Mouse (Mus musculus): ENCODE results near the gene Mlf2.

DNA sequence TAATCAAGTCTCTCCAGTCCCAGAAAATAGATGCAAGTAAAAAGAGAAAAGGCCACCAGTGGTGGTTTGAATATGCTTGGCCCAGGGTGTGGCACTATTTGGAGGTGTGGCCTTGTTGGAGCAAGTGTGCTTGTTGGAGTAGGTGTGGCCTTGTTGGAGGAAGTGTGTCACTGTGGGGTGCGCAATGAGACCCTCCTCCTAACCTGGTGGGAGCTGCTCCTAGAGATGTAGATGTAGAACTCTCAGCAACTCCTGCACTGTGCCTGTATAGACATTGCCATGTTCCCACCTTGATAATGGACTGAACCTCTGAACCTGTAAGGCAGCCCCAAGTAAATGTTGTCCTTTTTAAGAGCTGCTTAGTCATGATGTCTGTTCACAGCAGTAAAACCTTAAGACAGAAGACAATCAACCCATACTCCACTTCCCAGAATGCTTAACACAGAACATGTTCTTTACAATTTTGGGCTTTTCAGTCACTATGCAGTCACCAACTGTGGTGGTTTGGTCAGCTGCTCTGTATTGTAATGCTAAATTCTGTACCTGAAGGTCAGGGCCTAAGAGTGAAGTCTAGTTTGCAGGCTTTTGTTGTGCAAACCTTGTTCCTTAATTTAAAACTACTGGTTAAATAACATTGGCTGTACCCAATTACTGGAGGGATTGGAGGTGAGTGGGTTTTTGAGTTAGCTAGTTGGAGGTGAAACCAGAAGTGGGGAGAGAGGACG, 23.0 kb downstream of the Mlf2 start:
- TF ChIP-seq CTCF (IDR thresholded peaks at IDR 0.05; ENCODE audit: control insufficient read depth, insufficient read depth, insufficient read length) (no peak), MAX (IDR thresholded peaks at IDR 0.05) (no peak), MYOD1 (IDR thresholded peaks at IDR 0.05; ENCODE audit: control insufficient read depth, insufficient read length, low read depth) (no peak)
